Mouse (Mus musculus) spleen, postnatal 0 days (tissue): ENCODE results near the gene Gm2012. TPM values are rescaled to one million over a fixed set of nuclear protein-coding genes. Genes with fewer than 3 reads are reported as not detected.

Source experiments
- polyA plus RNA-seq: library from polyadenylated mRNA; unstranded; fragments of >200 nt; fragmentation: Nextera tagmentation; extraction: Ambion mirVana; gene quantifications from 2 replicates; pipeline ENCODE4 v1.2.1, GENCODE M21; 2015

Gm2012 gene
- polyA plus RNA-seq, result not detected in 2 replicates

DNA sequence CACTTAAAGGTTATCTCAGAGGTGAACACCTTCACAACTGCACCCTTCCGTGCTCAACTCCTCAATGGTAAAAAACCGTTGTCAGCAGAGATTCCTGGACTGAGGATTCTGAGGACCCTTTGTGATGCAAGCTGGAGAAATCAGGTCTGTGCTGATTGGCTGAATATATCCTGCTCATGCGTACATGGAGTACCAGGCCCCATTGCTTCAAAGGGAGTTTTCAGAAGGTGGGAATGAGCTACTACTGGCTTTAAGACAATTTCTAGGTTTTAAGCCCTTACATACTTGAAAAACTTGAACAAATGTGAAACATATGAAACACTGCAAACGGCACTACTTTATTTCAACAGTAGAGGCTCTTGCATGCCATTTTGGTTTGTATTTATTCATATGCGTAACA, at the start of gene Gm2012:
Gene Gm2012 (minus strand): TSS at position 101 of the 400 bp plus-strand sequence.

Other genes with a start within 250 kb of the Gm2012 start
- gene Gm5168, start 180.3 kb downstream of the Gm2012 start, polyA plus RNA-seq, result not detected in 2 replicates
- not detected in 2 replicates for gene Gm2030, start 78.7 kb upstream of the Gm2012 start, polyA plus RNA-seq